Mouse (Mus musculus): ENCODE results near the gene B3gnt2. TPM values are rescaled to one million over a fixed set of nuclear protein-coding genes. Genes with fewer than 3 reads are reported as not detected.

B3gnt2 gene
- polyA plus RNA-seq, 1 experiment from 2014 or later: 2.9 TPM

DNA sequence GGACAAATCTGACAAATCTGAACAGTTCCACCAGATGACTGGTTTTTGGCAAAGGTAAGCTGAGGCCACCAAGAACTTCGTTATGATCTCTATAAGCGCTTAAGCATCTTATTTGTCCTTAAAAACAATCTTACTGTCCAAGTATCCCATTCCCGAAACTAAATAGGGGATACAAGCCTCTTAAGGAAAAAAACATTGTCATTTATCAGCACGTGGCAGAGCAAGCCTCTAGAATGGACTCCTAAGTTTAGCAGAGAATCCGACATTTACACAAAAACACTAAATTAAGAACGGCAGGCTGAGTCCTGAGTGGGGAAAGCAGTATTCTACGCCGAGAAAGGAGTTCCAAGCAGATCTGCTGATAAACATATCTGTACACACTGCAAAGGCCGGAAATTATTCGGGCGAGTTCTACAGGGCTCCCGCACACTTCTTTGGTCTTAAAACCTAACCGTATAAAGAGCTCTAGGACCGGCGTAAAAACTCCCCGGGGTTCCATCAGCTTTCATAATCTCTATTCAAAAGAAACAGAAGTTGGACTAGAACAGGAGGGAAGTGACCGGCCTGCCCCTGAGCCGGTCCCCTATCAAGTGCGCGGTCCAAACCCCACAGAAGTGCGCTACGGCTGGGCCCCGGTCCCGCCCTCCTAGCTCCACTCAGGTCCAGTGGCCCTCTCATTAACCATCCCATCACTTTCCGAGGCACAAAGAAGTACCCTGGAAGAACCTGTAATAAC is 2.9 kb downstream of the B3gnt2 start:
- ATAC-seq (ENCODE audit: insufficient number of reproducible peaks, low FRiP score, low TSS enrichment, low read depth): no peak
- no peaks in the 10 kb centered on the region for H3K9me3 ChIP-seq (ENCODE audit: control insufficient read depth, low read length)
- peak; percentile 43 for DNase-seq (ENCODE audit: low spot score)
- H3K27me3 ChIP-seq (ENCODE audit: control insufficient read depth, insufficient read depth, low read length): peaks cover 24% of the 10 kb centered on the region
- H3K4me1 ChIP-seq (ENCODE audit: control insufficient read depth, insufficient read depth, low read length): no peaks in the 10 kb centered on the region; the same call in 1 of the 2 replicates
- peak overlapping the region; percentile 62 for H3K4me3 ChIP-seq (ENCODE audit: low read depth, low read length)
- no peak overlapping the region for H3K27ac ChIP-seq (replicated peaks; ENCODE audit: low read depth, low read length)
- no peaks in the 10 kb centered on the region for H3K36me3 ChIP-seq (ENCODE audit: control insufficient read depth, insufficient read depth, low read length)
- peak overlapping the region; percentile 92 for H3K4me2 ChIP-seq (ENCODE audit: low read depth, severe bottlenecking)
- WGBS: 18% methylated on average over 25 of the region's 25 CpGs
- no peak overlapping the region for H3K9ac ChIP-seq (ENCODE audit: low read length)

DNA sequence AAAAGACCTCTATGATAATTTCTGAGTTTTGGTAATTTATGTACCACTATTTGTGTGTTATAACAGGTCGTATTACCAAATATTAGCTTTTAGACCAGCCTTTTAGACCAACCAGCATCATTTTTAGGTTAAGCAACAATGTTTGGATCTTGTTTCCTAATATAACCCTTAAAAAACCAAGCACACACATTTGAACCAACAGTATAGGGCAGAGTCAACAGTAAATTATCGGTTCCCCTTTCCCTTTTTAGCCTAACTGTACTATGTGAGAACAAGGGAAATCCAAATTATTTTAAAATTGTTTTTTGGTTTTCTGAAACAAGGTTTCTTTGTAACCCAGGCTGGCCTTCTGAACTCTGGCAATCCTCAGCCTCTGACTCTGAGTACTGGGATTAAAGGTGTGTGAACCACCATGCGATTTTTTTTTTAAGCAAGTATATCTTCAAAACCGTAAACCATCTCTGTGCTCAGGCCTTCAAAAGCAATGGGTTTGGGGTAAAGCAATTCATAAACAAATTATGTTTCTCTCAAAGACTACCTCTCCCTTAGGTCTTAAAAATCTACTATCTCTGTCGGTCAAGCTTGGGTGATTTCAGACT is 3.6 kb downstream of the B3gnt2 start:
- H3K9ac ChIP-seq (ENCODE audit: low read length): no peak overlapping the region
- no peaks in the 10 kb centered on the region; the same call in 1 of the 2 replicates for H3K4me1 ChIP-seq (ENCODE audit: control insufficient read depth, insufficient read depth, low read length)
- no peak overlapping the region for H3K4me3 ChIP-seq (ENCODE audit: low read depth, low read length)
- H3K4me2 ChIP-seq (ENCODE audit: low read depth, severe bottlenecking): no peak overlapping the region
- no peak for DNase-seq (ENCODE audit: low spot score)
- H3K9me3 ChIP-seq (ENCODE audit: control insufficient read depth, low read length): no peaks in the 10 kb centered on the region
- no peak for ATAC-seq (ENCODE audit: insufficient number of reproducible peaks, low FRiP score, low TSS enrichment, low read depth)
- H3K27me3 ChIP-seq (ENCODE audit: control insufficient read depth, insufficient read depth, low read length): peaks cover 24% of the 10 kb centered on the region
- no peaks in the 10 kb centered on the region for H3K36me3 ChIP-seq (ENCODE audit: control insufficient read depth, insufficient read depth, low read length)
- 78% methylated on average over 5 of the region's 5 CpGs for WGBS
- no peak overlapping the region for H3K27ac ChIP-seq (replicated peaks; ENCODE audit: low read depth, low read length)

DNA sequence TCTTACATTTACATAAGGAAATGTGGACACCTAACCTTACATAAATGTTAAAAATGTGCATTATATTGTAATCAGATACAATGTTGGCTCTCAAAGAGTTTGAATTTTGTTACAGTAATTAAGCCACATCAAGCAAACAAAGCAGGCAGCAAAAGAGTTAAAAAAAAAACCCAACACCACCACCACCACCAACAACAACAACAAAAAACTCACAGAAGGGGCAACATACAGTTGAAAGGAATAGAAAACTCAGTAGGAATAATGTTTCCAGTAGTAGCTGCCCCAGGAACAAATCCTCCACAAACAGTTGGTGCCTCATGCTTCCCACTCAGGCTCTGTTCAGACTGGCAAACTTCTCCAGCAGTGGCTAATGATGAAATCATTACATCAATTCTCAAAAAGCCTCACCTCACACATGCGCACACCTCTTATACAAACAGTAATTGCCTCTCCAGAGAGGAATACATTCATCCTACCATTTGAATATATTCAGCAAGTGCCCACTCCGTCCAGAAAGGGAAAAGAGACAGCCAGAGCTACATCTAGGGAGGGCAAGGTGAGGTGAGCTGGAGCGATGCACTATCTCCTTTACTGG is 4.3 kb downstream of the B3gnt2 start:
- Histone ChIP-seq H3K9me3 (ENCODE audit: control insufficient read depth, low read length) (no peaks in the 10 kb centered on the region), H3K36me3 (ENCODE audit: control insufficient read depth, insufficient read depth, low read length) (no peaks in the 10 kb centered on the region), H3K27me3 (ENCODE audit: control insufficient read depth, insufficient read depth, low read length) (peaks cover 24% of the 10 kb centered on the region), H3K4me2 (ENCODE audit: low read depth, severe bottlenecking) (no peak overlapping the region), H3K4me1 (ENCODE audit: control insufficient read depth, insufficient read depth, low read length) (no peaks in the 10 kb centered on the region; the same call in 1 of the 2 replicates), H3K4me3 (ENCODE audit: low read depth, low read length) (no peak overlapping the region), H3K9ac (ENCODE audit: low read length) (no peak overlapping the region), H3K27ac (replicated peaks; ENCODE audit: low read depth, low read length) (no peak overlapping the region)
- 88% methylated on average over 3 of the region's 3 CpGs for WGBS
- no peak for DNase-seq (ENCODE audit: low spot score)
- no peak for ATAC-seq (ENCODE audit: insufficient number of reproducible peaks, low FRiP score, low TSS enrichment, low read depth)

- DNase-seq (ENCODE audit: low spot score): no peak
- 73% methylated on average over 4 of the region's 4 CpGs for WGBS
Observed at GRCm38 (mm10) chr11:22854571-22854970, 6.2 kb downstream of the B3gnt2 start.

GRCm38 (mm10) chr11:22853477-22854157 is 7.1 kb downstream of the B3gnt2 start:
- H3K27ac ChIP-seq (replicated peaks; ENCODE audit: low read depth, low read length): no peak overlapping the region
- peaks cover 14% of the 10 kb centered on the region for H3K27me3 ChIP-seq (ENCODE audit: control insufficient read depth, insufficient read depth, low read length)
- DNase-seq (ENCODE audit: low spot score): no peak
- H3K9ac ChIP-seq (ENCODE audit: low read length): no peak overlapping the region
- no peak overlapping the region for H3K4me2 ChIP-seq (ENCODE audit: low read depth, severe bottlenecking)
- H3K4me1 ChIP-seq (ENCODE audit: control insufficient read depth, insufficient read depth, low read length): no peaks in the 10 kb centered on the region; the same call in 1 of the 2 replicates
- ATAC-seq (ENCODE audit: insufficient number of reproducible peaks, low FRiP score, low TSS enrichment, low read depth): no peak
- no peaks in the 10 kb centered on the region for H3K36me3 ChIP-seq (ENCODE audit: control insufficient read depth, insufficient read depth, low read length)
- 74% methylated on average over 2 of the region's 2 CpGs for WGBS
- no peak overlapping the region for H3K4me3 ChIP-seq (ENCODE audit: low read depth, low read length)
- no peaks in the 10 kb centered on the region for H3K9me3 ChIP-seq (ENCODE audit: control insufficient read depth, low read length)

More at GRCm38 (mm10) chr11:22854571-22854970, 6.2 kb downstream of the B3gnt2 start:
- Histone ChIP-seq H3K9me3 (ENCODE audit: control insufficient read depth, low read length) (no peaks in the 10 kb centered on the region), H3K27ac (replicated peaks; ENCODE audit: low read depth, low read length) (no peak overlapping the region), H3K9ac (ENCODE audit: low read length) (no peak overlapping the region), H3K4me1 (ENCODE audit: control insufficient read depth, insufficient read depth, low read length) (no peaks in the 10 kb centered on the region; the same call in 1 of the 2 replicates), H3K4me3 (ENCODE audit: low read depth, low read length) (no peak overlapping the region), H3K36me3 (ENCODE audit: control insufficient read depth, insufficient read depth, low read length) (no peaks in the 10 kb centered on the region), H3K4me2 (ENCODE audit: low read depth, severe bottlenecking) (no peak overlapping the region), H3K27me3 (ENCODE audit: control insufficient read depth, insufficient read depth, low read length) (peaks cover 20% of the 10 kb centered on the region)
- ATAC-seq (ENCODE audit: insufficient number of reproducible peaks, low FRiP score, low TSS enrichment, low read depth): no peak

- 46% methylated on average over 1 of the region's 1 CpGs for WGBS
- DNase-seq (ENCODE audit: low spot score) (no peak), ATAC-seq (ENCODE audit: insufficient number of reproducible peaks, low FRiP score, low TSS enrichment, low read depth) (no peak)
- H3K4me1 ChIP-seq (ENCODE audit: control insufficient read depth, insufficient read depth, low read length): no peaks in the 10 kb centered on the region
- H3K36me3 ChIP-seq (ENCODE audit: control insufficient read depth, insufficient read depth, low read length): no peaks in the 10 kb centered on the region
- H3K4me3 ChIP-seq (ENCODE audit: low read depth, low read length): no peak overlapping the region
- no peak overlapping the region for H3K9ac ChIP-seq (ENCODE audit: low read length)
- no peak overlapping the region for H3K4me2 ChIP-seq (ENCODE audit: low read depth, severe bottlenecking)
- no peak overlapping the region for H3K27ac ChIP-seq (replicated peaks; ENCODE audit: low read depth, low read length)
- H3K9me3 ChIP-seq (ENCODE audit: control insufficient read depth, low read length): no peaks in the 10 kb centered on the region
- H3K27me3 ChIP-seq (ENCODE audit: control insufficient read depth, insufficient read depth, low read length): peaks cover 5% of the 10 kb centered on the region; the same call in 1 of the 2 replicates
Observed at GRCm38 (mm10) chr11:22852510-22852909, 8.3 kb downstream of the B3gnt2 start.

DNA sequence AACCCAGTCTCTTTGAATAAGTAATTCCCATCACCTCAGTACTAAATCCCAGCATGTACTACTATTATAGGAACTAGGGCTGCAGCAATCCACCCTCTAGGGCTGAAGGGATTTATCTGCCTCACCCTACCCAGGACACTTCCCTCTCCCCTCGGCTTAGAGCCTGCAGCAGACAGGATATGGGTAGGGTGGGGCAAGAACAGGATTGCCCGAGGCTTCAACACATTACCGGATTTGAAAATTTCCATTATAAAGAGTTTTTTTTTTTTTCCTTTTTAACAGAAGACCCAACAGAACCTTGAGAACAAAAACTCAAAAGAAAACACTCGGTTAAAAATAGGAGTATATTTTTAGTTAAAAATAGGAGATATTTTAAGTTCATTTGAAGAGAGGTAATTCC is 9.3 kb downstream of the B3gnt2 start:
- 44% methylated on average over 4 of the region's 4 CpGs for WGBS
- ATAC-seq (ENCODE audit: insufficient number of reproducible peaks, low FRiP score, low TSS enrichment, low read depth) (no peak), DNase-seq (ENCODE audit: low spot score) (no peak)
- Histone ChIP-seq H3K27ac (replicated peaks; ENCODE audit: low read depth, low read length) (no peak overlapping the region), H3K4me3 (ENCODE audit: low read depth, low read length) (no peak overlapping the region), H3K4me1 (ENCODE audit: control insufficient read depth, insufficient read depth, low read length) (no peaks in the 10 kb centered on the region), H3K4me2 (ENCODE audit: low read depth, severe bottlenecking) (no peak overlapping the region), H3K36me3 (ENCODE audit: control insufficient read depth, insufficient read depth, low read length) (no peaks in the 10 kb centered on the region), H3K27me3 (ENCODE audit: control insufficient read depth, insufficient read depth, low read length) (no peaks in the 10 kb centered on the region; the same call in 1 of the 2 replicates), H3K9me3 (ENCODE audit: control insufficient read depth, low read length) (no peaks in the 10 kb centered on the region), H3K9ac (ENCODE audit: low read length) (no peak overlapping the region)

DNA sequence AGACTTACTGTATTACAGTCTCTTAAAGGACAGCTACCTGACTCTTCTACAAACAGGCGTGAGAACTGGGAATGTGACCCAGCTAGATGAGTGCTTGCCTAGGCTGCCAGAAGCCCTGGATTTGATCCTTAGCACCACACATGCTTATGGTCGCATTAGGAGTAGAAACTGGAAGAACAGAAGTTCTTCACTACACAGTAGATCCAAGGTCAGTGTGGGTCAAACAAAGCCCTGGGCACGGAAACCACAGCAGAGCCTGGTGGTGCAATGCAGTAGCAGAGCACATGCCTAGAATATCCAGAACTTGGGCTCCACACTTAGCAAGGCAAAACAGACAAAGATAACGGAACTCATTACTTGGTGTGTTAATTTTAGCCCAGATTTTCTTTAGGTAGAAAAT is 10.7 kb downstream of the B3gnt2 start:
- no peaks in the 10 kb centered on the region for H3K4me1 ChIP-seq (ENCODE audit: control insufficient read depth, insufficient read depth, low read length)
- 88% methylated on average over 4 of the region's 4 CpGs for WGBS
- DNase-seq (ENCODE audit: low spot score) (no peak), ATAC-seq (ENCODE audit: insufficient number of reproducible peaks, low FRiP score, low TSS enrichment, low read depth) (no peak)
- H3K27me3 ChIP-seq (ENCODE audit: control insufficient read depth, insufficient read depth, low read length): no peaks in the 10 kb centered on the region
- H3K4me2 ChIP-seq (ENCODE audit: low read depth, severe bottlenecking): no peak overlapping the region
- no peaks in the 10 kb centered on the region for H3K36me3 ChIP-seq (ENCODE audit: control insufficient read depth, insufficient read depth, low read length)
- no peak overlapping the region for H3K4me3 ChIP-seq (ENCODE audit: low read depth, low read length)
- no peaks in the 10 kb centered on the region for H3K9me3 ChIP-seq (ENCODE audit: control insufficient read depth, low read length)
- no peak overlapping the region for H3K27ac ChIP-seq (replicated peaks; ENCODE audit: low read depth, low read length)
- H3K9ac ChIP-seq (ENCODE audit: low read length): no peak overlapping the region
